Mouse (Mus musculus): ENCODE results near the gene Gm8797. TPM values are rescaled to one million over a fixed set of nuclear protein-coding genes. Genes with fewer than 3 reads are reported as not detected.
"Not testable (repeated sequence)": the region's sequence is repeated elsewhere in the genome, so short reads cannot be mapped to it uniquely, and the experiment has no call there.

Gm8797 gene
- polyA plus RNA-seq (2015; fragmentation: Nextera tagmentation; extraction: Ambion mirVana): 8.6 and 11.0 TPM in 2 replicates

GRCm38 (mm10) chr3:5750506-5750905 lies at the start of gene Gm8797:
TSS of gene Gm8797 (plus strand) at chr3:5750806.
- DNase-seq; H3K9ac ChIP-seq; H3K4me3 ChIP-seq (replicated peaks); ATAC-seq (ENCODE audit: low read depth); H3K4me1 ChIP-seq (replicated peaks); H3K27me3 ChIP-seq; H3K27ac ChIP-seq; H3K4me2 ChIP-seq; H3K9me3 ChIP-seq (replicated peaks); H3K36me3 ChIP-seq: not testable (repeated sequence)
- 79% methylated on average over 9 of the region's 9 CpGs for WGBS (ENCODE audit: insufficient replicate concordance)

- Histone ChIP-seq H3K4me1 (replicated peaks) (no peaks in the 10 kb centered on the region), H3K27ac (no peak overlapping the region), H3K4me3 (replicated peaks) (no peak overlapping the region), H3K36me3 (no peaks in the 10 kb centered on the region), H3K4me2 (no peak overlapping the region), H3K27me3 (no peaks in the 10 kb centered on the region), H3K9me3 (replicated peaks) (no peaks in the 10 kb centered on the region), H3K9ac (no peak overlapping the region)
- DNase-seq (no peak), ATAC-seq (ENCODE audit: low read depth) (no peak)
These were observed 36.1 kb upstream of the Gm8797 start for GRCm38 (mm10) chr3:5714481-5714880.

GRCm38 (mm10) chr3:5732931-5733330 lies 17.7 kb upstream of the Gm8797 start:
- no peaks in the 10 kb centered on the region for H3K36me3 ChIP-seq
- no peak for ATAC-seq (ENCODE audit: low read depth)
- no peaks in the 10 kb centered on the region for H3K27me3 ChIP-seq
- H3K4me1 ChIP-seq (replicated peaks): no peaks in the 10 kb centered on the region
- no peaks in the 10 kb centered on the region for H3K9me3 ChIP-seq (replicated peaks)
- H3K4me3 ChIP-seq (replicated peaks): no peak overlapping the region
- no peak overlapping the region for H3K4me2 ChIP-seq
- no peak for DNase-seq
- no peak overlapping the region for H3K27ac ChIP-seq
- H3K9ac ChIP-seq: no peak overlapping the region

GRCm38 (mm10) chr3:5754763-5755478 lies 4.3 kb downstream of the Gm8797 start:
- no peak for ATAC-seq (ENCODE audit: low read depth)
- Histone ChIP-seq H3K27me3 (no peaks in the 10 kb centered on the region), H3K9ac (no peak overlapping the region), H3K4me2 (no peak overlapping the region), H3K36me3 (no peaks in the 10 kb centered on the region), H3K4me3 (replicated peaks) (no peak overlapping the region), H3K9me3 (replicated peaks) (no peaks in the 10 kb centered on the region), H3K4me1 (replicated peaks) (no peaks in the 10 kb centered on the region), H3K27ac (no peak overlapping the region)
- DNase-seq: no peak
- 46% methylated on average over 3 of the region's 3 CpGs for WGBS (ENCODE audit: insufficient replicate concordance)

- Histone ChIP-seq H3K27ac (no peak overlapping the region), H3K4me1 (replicated peaks) (no peaks in the 10 kb centered on the region), H3K9ac (no peak overlapping the region), H3K9me3 (replicated peaks) (no peaks in the 10 kb centered on the region), H3K4me3 (replicated peaks) (no peak overlapping the region), H3K4me2 (no peak overlapping the region), H3K27me3 (no peaks in the 10 kb centered on the region), H3K36me3 (no peaks in the 10 kb centered on the region)
- DNase-seq (no peak), ATAC-seq (ENCODE audit: low read depth) (no peak)
- WGBS (ENCODE audit: insufficient replicate concordance): 62% methylated on average over 3 of the region's 3 CpGs
These were observed 15.7 kb downstream of the Gm8797 start for GRCm38 (mm10) chr3:5766256-5766655.

- H3K27ac ChIP-seq: no peak overlapping the region
- H3K9me3 ChIP-seq (replicated peaks): no peaks in the 10 kb centered on the region
- WGBS (ENCODE audit: insufficient replicate concordance): 58% methylated on average over 2 of the region's 2 CpGs
- H3K9ac ChIP-seq: no peak overlapping the region
- H3K4me1 ChIP-seq (replicated peaks): no peaks in the 10 kb centered on the region
- no peak overlapping the region for H3K4me3 ChIP-seq (replicated peaks)
- no peaks in the 10 kb centered on the region for H3K27me3 ChIP-seq
- DNase-seq: no peak
- ATAC-seq (ENCODE audit: low read depth): no peak
- no peaks in the 10 kb centered on the region for H3K36me3 ChIP-seq
- no peak overlapping the region for H3K4me2 ChIP-seq
These were observed 26.3 kb downstream of the Gm8797 start for GRCm38 (mm10) chr3:5776894-5777293.
